Mouse (Mus musculus) MEL (cell line): ENCODE measurements around the gene Samd4.

Source experiments
- CHD2 ChIP-seq: IDR thresholded peaks from 2 replicates; pipeline ENCODE4 v1.6.1; 2011; ENCODE audit warnings: low read length, improper control_type of control experiment
- CTCF ChIP-seq, 3 experiments: IDR thresholded peaks in 2 of 3; conservative IDR thresholded peaks in 1 of 3; 2 replicates each; pipeline ENCODE4 v1.5.1; 2011 to 2012; ENCODE audit warnings: low read length in 3 of 3, low read depth in 2 of 3, mild to moderate bottlenecking in 2 of 3, improper control_type of control experiment in 1 of 3, inconsistent platforms in 1 of 3, mixed read lengths in 1 of 3, moderate library complexity in 1 of 3; ENCODE audit not compliant: control insufficient read depth in 1 of 3, insufficient read depth in 1 of 3, poor library complexity in 1 of 3, severe bottlenecking in 1 of 3
- ETS1 ChIP-seq: IDR thresholded peaks from 2 replicates; pipeline ENCODE4 v1.6.1; 2012; ENCODE audit warnings: low read depth, mild to moderate bottlenecking, inconsistent platforms, low read length, improper control_type of control experiment, moderate library complexity
- GATA1 ChIP-seq: IDR thresholded peaks from 2 replicates; pipeline ENCODE4 v1.6.1; 2011; ENCODE audit warnings: low read depth, low read length, improper control_type of control experiment
- NRF1 ChIP-seq: IDR thresholded peaks from 2 replicates; pipeline ENCODE4 v1.6.1; 2014; ENCODE audit warnings: low read depth, mild to moderate bottlenecking, inconsistent platforms, low read length, improper control_type of control experiment, moderate library complexity; ENCODE audit not compliant: poor library complexity, insufficient read depth, severe bottlenecking
- POLR2A ChIP-seq, 2 experiments: IDR thresholded peaks; 2 replicates each; pipeline ENCODE4 v1.6.1; 2011 to 2012; ENCODE audit warnings: low read length in 2 of 2, mild to moderate bottlenecking in 2 of 2, control low read depth in 1 of 2, improper control_type of control experiment in 1 of 2, low read depth in 1 of 2, moderate library complexity in 1 of 2; ENCODE audit not compliant: control insufficient read depth in 1 of 2, insufficient read depth in 1 of 2, poor library complexity in 1 of 2
- POLR2AphosphoS5 ChIP-seq: IDR thresholded peaks from 2 replicates; pipeline ENCODE4 v1.6.1; 2012; ENCODE audit warnings: low read depth, borderline replicate concordance, mild to moderate bottlenecking, inconsistent platforms, low read length, moderate library complexity, mixed read lengths
- TAL1 ChIP-seq: IDR thresholded peaks from 2 replicates; pipeline ENCODE4 v1.6.1; 2012; ENCODE audit warnings: mild to moderate bottlenecking, inconsistent platforms, low read length, moderate library complexity, mixed read lengths
- TBP ChIP-seq: IDR thresholded peaks from 2 replicates; pipeline ENCODE4 v1.8.0; 2011; ENCODE audit warnings: low read depth, low read length, improper control_type of control experiment
- TCF12 ChIP-seq: IDR thresholded peaks from 2 replicates; pipeline ENCODE4 v1.6.1; 2014; ENCODE audit warnings: low read depth, mild to moderate bottlenecking, inconsistent platforms, low read length, improper control_type of control experiment, moderate library complexity
- USF1 ChIP-seq: IDR thresholded peaks from 2 replicates; pipeline ENCODE4 v1.6.1; 2014; ENCODE audit warnings: low read depth, mild to moderate bottlenecking, inconsistent platforms, low read length, improper control_type of control experiment, moderate library complexity
- USF2 ChIP-seq, 2 experiments: IDR thresholded peaks; 2 replicates each; pipeline ENCODE4 v1.6.1; 2011 to 2012; ENCODE audit warnings: improper control_type of control experiment in 2 of 2, low read length in 2 of 2, borderline replicate concordance in 1 of 2, inconsistent platforms in 1 of 2, low read depth in 1 of 2, mild to moderate bottlenecking in 1 of 2; ENCODE audit not compliant: insufficient read depth in 1 of 2
- ZC3H11A ChIP-seq: IDR thresholded peaks from 2 replicates; pipeline ENCODE4 v1.6.1; 2012; ENCODE audit warnings: low read depth, mild to moderate bottlenecking, inconsistent platforms, low read length, improper control_type of control experiment

GRCm38 (mm10) chr14:46990450-46990849 is 107.8 kb downstream of the Samd4 start:
- no peak for TF ChIP-seq GATA1
- TF ChIP-seq CTCF (IDR thresholded peaks at IDR 0.05 in 2 of 3, conservative IDR thresholded peaks at IDR 0.05 in 1 of 3; ENCODE audit: control insufficient read depth in 1 of 3, insufficient read depth in 1 of 3, low read depth in 2 of 3, low read length in 3 of 3, poor library complexity in 1 of 3, severe bottlenecking in 1 of 3), result no peak
- TF ChIP-seq NRF1, result no peak
- no peak for TF ChIP-seq ETS1
- TF ChIP-seq POLR2AphosphoS5, result no peak
- no peak for TF ChIP-seq USF1
- no peak for TF ChIP-seq USF2 (IDR thresholded peaks at IDR 0.05; ENCODE audit: borderline replicate concordance in 1 of 2, insufficient read depth in 1 of 2, low read depth in 1 of 2, low read length in 2 of 2)
- no peak for TF ChIP-seq ZC3H11A
- no peak for TF ChIP-seq TCF12
- TF ChIP-seq POLR2A (IDR thresholded peaks at IDR 0.05; ENCODE audit: control insufficient read depth in 1 of 2, insufficient read depth in 1 of 2, low read depth in 1 of 2, low read length in 2 of 2, poor library complexity in 1 of 2), result no peak
- TF ChIP-seq TBP, result no peak
- TF ChIP-seq CHD2, result no peak
- no peak for TF ChIP-seq TAL1
